Mouse (Mus musculus) liver, embryonic 14.5 days (tissue): ENCODE data around the gene Lrrc75a. TPM values are rescaled to one million over a fixed set of nuclear protein-coding genes. Genes with fewer than 3 reads are reported as not detected.

Experiments used
- ATAC-seq: fragments of 200-750 bp; cut with Nextera tagmentation; 2 replicates; pipeline ENCODE4 v1.8.0; 2017; ENCODE audit warnings: moderate number of reproducible peaks, mild to moderate bottlenecking, moderate library complexity; ENCODE audit not compliant: insufficient read depth
- DNase-seq, 3 experiments: peaks; one replicate each; pipeline ENCODE4 v3.0.0-alpha.2; 2012 to 2013; ENCODE audit warnings: low read depth in 3 of 3, low spot score in 3 of 3
- H3K27ac ChIP-seq: fragments of 300-500 bp; sonication (generic); 2 replicates; pipeline ENCODE4 v1.5.1; 2014; ENCODE audit warnings: moderate library complexity, mild to moderate bottlenecking, control low read depth, inconsistent platforms
- H3K27me3 ChIP-seq: fragments of 300-500 bp; sonication (generic); 2 replicates; pipeline ENCODE4 v1.6.1; 2014; ENCODE audit warnings: mild to moderate bottlenecking, low read length, moderate library complexity; ENCODE audit not compliant: control insufficient read depth, insufficient read depth
- H3K36me3 ChIP-seq: fragments of 300-500 bp; sonication (generic); replicated peaks from 2 replicates; pipeline ENCODE4 v1.6.1; 2014; ENCODE audit warnings: low read depth; ENCODE audit not compliant: control insufficient read depth, insufficient read depth
- H3K4me1 ChIP-seq, 2 experiments: fragments of 200-500 bp in 1 of 2; fragments of 300-500 bp in 1 of 2; sonication (generic) in 1 of 2; replicated peaks; 2 replicates each; pipeline ENCODE4 v1.6.1; 2012 to 2014; ENCODE audit warnings: antibody characterized with exemption in 1 of 2, inconsistent platforms in 1 of 2, low read length in 1 of 2; ENCODE audit not compliant: control insufficient read depth in 2 of 2, insufficient read depth in 2 of 2
- H3K4me2 ChIP-seq: fragments of 300-500 bp; sonication (generic); 2 replicates; pipeline ENCODE4 v1.6.1; 2014; ENCODE audit warnings: low read depth, mild to moderate bottlenecking, control low read depth, moderate library complexity
- H3K4me3 ChIP-seq, 2 experiments: fragments of 200-500 bp in 1 of 2; fragments of 300-500 bp in 1 of 2; sonication (generic) in 1 of 2; 2 replicates each; pipeline ENCODE4 v1.5.1; 2012 to 2014; ENCODE audit warnings: low read depth in 2 of 2, low read length in 2 of 2, mild to moderate bottlenecking in 2 of 2, control low read depth in 1 of 2, inconsistent platforms in 1 of 2, moderate library complexity in 1 of 2; ENCODE audit not compliant: insufficient read depth in 1 of 2
- H3K9ac ChIP-seq: fragments of 300-500 bp; sonication (generic); replicated peaks from 2 replicates; pipeline ENCODE4 v1.6.1; 2014; ENCODE audit warnings: mild to moderate bottlenecking, control low read depth, moderate library complexity
- H3K9me3 ChIP-seq: fragments of 300-500 bp; sonication (generic); 2 replicates; pipeline ENCODE4 v1.6.1; 2016; ENCODE audit warnings: low read length, mixed read lengths; ENCODE audit not compliant: control insufficient read depth
- CTCF ChIP-seq: IDR thresholded peaks from 2 replicates; pipeline ENCODE4 v1.5.1; 2016; ENCODE audit warnings: antibody characterized with exemption, low read depth, control low read depth
- EP300 ChIP-seq: IDR thresholded peaks from 2 replicates; pipeline ENCODE4 v1.6.1; 2016; ENCODE audit warnings: antibody characterized with exemption, low read depth
- WGBS: fragments of 180-500 bp; shearing (Covaris S2); extraction: QIAGEN DNeasy Blood & Tissue Kit; methylation state at CpG from one replicate; pipeline ENCODE4 v1.1.7; 2014; ENCODE audit not compliant: insufficient replicate concordance; 5-methylcytosine and 5-hydroxymethylcytosine counted together
- polyA plus RNA-seq, 2 experiments: library from polyadenylated mRNA; depleted of rRNA in 1 of 2; stranded (reverse) in 1 of 2; unstranded in 1 of 2; fragments of >200 nt; fragmentation: Nextera tagmentation in 1 of 2; extraction: Ambion mirVana in 1 of 2; gene quantifications; 2 replicates each; pipeline versions ENCODE4 v1.2.1 to v1.2.3; 2012 to 2014

Lrrc75a gene
- polyA plus RNA-seq, 2 experiments, result 0.99 to 1.1 TPM

GRCm38 (mm10) chr11:62645732-62646494 is 2.4 kb downstream of the Lrrc75a start:
- Histone ChIP-seq H3K9ac (no peak overlapping the region), H3K27me3 (peaks cover 2% of the 10 kb centered on the region; the same call in 1 of the 2 replicates), H3K4me1 (peaks cover 3 to 27% of the 10 kb centered on the region in 2 experiments), H3K4me3 (no peak overlapping the region), H3K27ac (no peak overlapping the region), H3K9me3 (no peaks in the 10 kb centered on the region), H3K4me2 (no peak overlapping the region), H3K36me3 (no peaks in the 10 kb centered on the region)
- TF ChIP-seq CTCF (no peak), EP300 (no peak)
- ATAC-seq (no peak), DNase-seq (no peak)
- WGBS, result 25% methylated on average over 8 of the region's 8 CpGs

GRCm38 (mm10) chr11:62645337-62645675 is 3.0 kb downstream of the Lrrc75a start:
- no peak overlapping the region for H3K9ac ChIP-seq
- peaks cover 3 to 27% of the 10 kb centered on the region in 2 experiments for H3K4me1 ChIP-seq
- TF ChIP-seq CTCF, result no peak
- TF ChIP-seq EP300, result no peak
- no peaks in the 10 kb centered on the region for H3K36me3 ChIP-seq
- ATAC-seq (no peak), DNase-seq (no peak)
- no peaks in the 10 kb centered on the region for H3K9me3 ChIP-seq
- WGBS, result 75% methylated on average over 4 of the region's 4 CpGs
- no peak overlapping the region for H3K27ac ChIP-seq
- H3K4me2 ChIP-seq, result no peak overlapping the region
- no peak overlapping the region for H3K4me3 ChIP-seq
- peaks cover 2% of the 10 kb centered on the region; the same call in 1 of the 2 replicates for H3K27me3 ChIP-seq

- Histone ChIP-seq H3K4me1 (peaks cover 3 to 27% of the 10 kb centered on the region in 2 experiments), H3K4me3 (no peak overlapping the region), H3K9ac (no peak overlapping the region), H3K36me3 (no peaks in the 10 kb centered on the region), H3K4me2 (no peak overlapping the region), H3K27me3 (peaks cover 2% of the 10 kb centered on the region; the same call in 1 of the 2 replicates), H3K9me3 (no peaks in the 10 kb centered on the region), H3K27ac (no peak overlapping the region)
- ATAC-seq (no peak), DNase-seq (no peak)
- 67% methylated on average over 5 of the region's 5 CpGs for WGBS
- TF ChIP-seq CTCF, result no peak
- TF ChIP-seq EP300, result no peak
These were observed 3.6 kb downstream of the Lrrc75a start for GRCm38 (mm10) chr11:62644602-62645336.

- H3K27me3 ChIP-seq, result peaks cover 2% of the 10 kb centered on the region; the same call in 1 of the 2 replicates
- no peaks in the 10 kb centered on the region for H3K36me3 ChIP-seq
- WGBS, result 68% methylated on average over 10 of the region's 10 CpGs
- no peak for ATAC-seq
- no peak overlapping the region for H3K9ac ChIP-seq
- no peak overlapping the region for H3K27ac ChIP-seq
- no peak for DNase-seq
- H3K4me3 ChIP-seq, result no peak overlapping the region
- H3K4me2 ChIP-seq, result no peak overlapping the region
- H3K4me1 ChIP-seq, result peaks cover 3 to 27% of the 10 kb centered on the region in 2 experiments
- TF ChIP-seq EP300, result no peak
- no peak for TF ChIP-seq CTCF
- no peaks in the 10 kb centered on the region for H3K9me3 ChIP-seq
These were observed 4.5 kb downstream of the Lrrc75a start for GRCm38 (mm10) chr11:62643681-62644363.
